ENCODE assay signal across 15 mouse cellular contexts in genomic region chr1:82257457-82257856, GRCm38 (mm10). TPM values are rescaled to one million over a fixed set of nuclear protein-coding genes. Genes with fewer than 3 reads are reported as not detected.
A peak's percentile ranks its signal among the peaks of the same experiment; 100 is the strongest.
DNase-seq lines count a peak whose midpoint lies in the region; ATAC-seq and TF ChIP-seq lines count a peak whose summit lies in the region.
"Had no signal": no experiment of that assay in that cellular context is flagged by ENCODE, and none has a peak within 500 bp of the region (broad histone marks: within the 10 kb centered on the region; RNA-seq: fewer than 3 reads in every experiment).

No protein-coding gene starts in this region.

- no peak for ATAC-seq in heart, embryonic 15.5 days (replicated peaks; ENCODE audit: insufficient number of reproducible peaks, insufficient read depth, low FRiP score, low read depth)
- ATAC-seq in midbrain, postnatal 0 days (ENCODE audit: low FRiP score) = no peak
- ATAC-seq: midbrain, embryonic 16.5 days had no signal

- no peak for TF ChIP-seq CTCF in midbrain, postnatal 0 days (IDR thresholded peaks at IDR 0.05)

- H3K27me3 ChIP-seq in heart, embryonic 15.5 days = no peaks in the 10 kb centered on the region
- no peaks in the 10 kb centered on the region for H3K27me3 ChIP-seq in heart, embryonic 10.5 days (ENCODE audit: insufficient read depth, poor library complexity, severe bottlenecking)
- H3K27me3 ChIP-seq in midbrain, postnatal 0 days (ENCODE audit: insufficient read depth, low read length) = no peaks in the 10 kb centered on the region
- no peaks in the 10 kb centered on the region for H3K27me3 ChIP-seq in midbrain, embryonic 10.5 days (ENCODE audit: low read depth, poor library complexity, severe bottlenecking)
- H3K27me3 ChIP-seq: forebrain, embryonic 12.5 days had no signal

- no peaks in the 10 kb centered on the region for H3K9me3 ChIP-seq in heart, embryonic 15.5 days (replicated peaks)
- no peaks in the 10 kb centered on the region for H3K9me3 ChIP-seq in heart, embryonic 10.5 days
- H3K9me3 ChIP-seq in midbrain, postnatal 0 days (ENCODE audit: low read length) = no peaks in the 10 kb centered on the region
- no peaks in the 10 kb centered on the region for H3K9me3 ChIP-seq in midbrain, embryonic 10.5 days (replicated peaks)
- H3K9me3 ChIP-seq: forebrain, embryonic 12.5 days had no signal

- no peak overlapping the region for H3K9ac ChIP-seq in heart, embryonic 15.5 days
- H3K9ac ChIP-seq in midbrain, postnatal 0 days (replicated peaks; ENCODE audit: low read length, poor library complexity, severe bottlenecking) = no peak overlapping the region
- H3K9ac ChIP-seq: forebrain, embryonic 12.5 days; liver, embryonic 14.5 days had no signal

- H3K27ac ChIP-seq in heart, embryonic 15.5 days = 0 out of 2 replicates have a peak overlapping the region, but pooled peaks have one; percentile 1
- H3K27ac ChIP-seq in heart, embryonic 10.5 days = no peak overlapping the region
- no peak overlapping the region for H3K27ac ChIP-seq in midbrain, postnatal 0 days (ENCODE audit: low read depth, low read length)
- H3K27ac ChIP-seq in midbrain, embryonic 10.5 days (replicated peaks) = no peak overlapping the region
- H3K27ac ChIP-seq: forebrain, embryonic 12.5 days; liver, embryonic 14.5 days had no signal

- H3K4me3 ChIP-seq in heart, embryonic 15.5 days = no peak overlapping the region
- no peak overlapping the region for H3K4me3 ChIP-seq in heart, embryonic 10.5 days
- no peak overlapping the region for H3K4me3 ChIP-seq in midbrain, postnatal 0 days (ENCODE audit: low read depth, low read length)
- no peak overlapping the region for H3K4me3 ChIP-seq in midbrain, embryonic 10.5 days
- H3K4me3 ChIP-seq: forebrain, embryonic 12.5 days had no signal

- 33% methylated on average over 5 of the region's 5 CpGs for WGBS in heart, embryonic 15.5 days
- 58% methylated on average over 5 of the region's 5 CpGs for WGBS in heart, embryonic 10.5 days
- 65% methylated on average over 5 of the region's 5 CpGs for WGBS in midbrain, postnatal 0 days
- WGBS in midbrain, embryonic 10.5 days = 85% methylated on average over 5 of the region's 5 CpGs

- no peaks in the 10 kb centered on the region for H3K36me3 ChIP-seq in heart, embryonic 15.5 days
- peaks cover 19% of the 10 kb centered on the region; the same call in 1 of the 2 replicates for H3K36me3 ChIP-seq in heart, embryonic 10.5 days
- no peaks in the 10 kb centered on the region for H3K36me3 ChIP-seq in midbrain, postnatal 0 days (ENCODE audit: insufficient read depth, low read length)
- H3K36me3 ChIP-seq in midbrain, embryonic 10.5 days = peaks cover 14% of the 10 kb centered on the region; the same call in 1 of the 2 replicates

- peak; percentile 30 for DNase-seq in adrenal gland, adult 2 months
- DNase-seq in adrenal gland, postnatal 4 days (ENCODE audit: low spot score in 2 of 2) = no peak
- DNase-seq in heart, embryonic 10.5 days (ENCODE audit: low spot score) = no peak
- DNase-seq in midbrain, postnatal 0 days (ENCODE audit: low spot score) = peak; percentile 49
- DNase-seq in midbrain, embryonic 10.5 days (ENCODE audit: low spot score) = no peak
- no peak for DNase-seq in urinary bladder, adult 18-20 months (ENCODE audit: low spot score in 2 of 2)
- DNase-seq in frontal cortex, postnatal 36 days (ENCODE audit: low spot score in 2 of 2) = no peak
- DNase-seq: kidney, adult 9 months; layer of hippocampus, postnatal 36 days had no signal

- H3K4me1 ChIP-seq in heart, embryonic 15.5 days (replicated peaks) = peaks cover 35% of the 10 kb centered on the region
- H3K4me1 ChIP-seq in heart, embryonic 10.5 days = peaks cover 20% of the 10 kb centered on the region
- H3K4me1 ChIP-seq in midbrain, postnatal 0 days (ENCODE audit: insufficient read depth, low read length) = no peaks in the 10 kb centered on the region
- no peaks in the 10 kb centered on the region for H3K4me1 ChIP-seq in midbrain, embryonic 10.5 days

- H3K4me2 ChIP-seq in heart, embryonic 15.5 days = no peak overlapping the region
- no peak overlapping the region for H3K4me2 ChIP-seq in midbrain, postnatal 0 days (ENCODE audit: low read depth, low read length, poor library complexity, severe bottlenecking)
- H3K4me2 ChIP-seq: forebrain, embryonic 12.5 days had no signal

RNA-seq across cellular contexts. Expression of gene Gm9747, which starts 24.5 kb away (rescaled TPM):
- not detected for total RNA-seq in adrenal gland, adult 2 months (2021)
- polyA plus RNA-seq in adrenal gland, adult 2 months (2012; rRNA removed) = not detected in 2 replicates
- not detected for total RNA-seq in adrenal gland, postnatal 4 days (2021)
- polyA plus RNA-seq in heart, embryonic 15.5 days (2015; fragmentation: Nextera tagmentation; extraction: Ambion mirVana) = 27.1 and 29.3 TPM in 2 replicates
- 28.0 and 32.2 TPM in 2 replicates for polyA plus RNA-seq in heart, embryonic 10.5 days (2016; fragmentation: Nextera tagmentation; extraction: Ambion mirVana)
- total RNA-seq in midbrain, postnatal 0 days (2014; rRNA removed) = not detected in 2 replicates
- 16.3 and 16.8 TPM in 2 replicates for polyA plus RNA-seq in midbrain, postnatal 0 days (2015; fragmentation: Nextera tagmentation; extraction: Ambion mirVana)
- 21.8 and 22.8 TPM in 2 replicates for polyA plus RNA-seq in midbrain, embryonic 10.5 days (2016; fragmentation: Nextera tagmentation; extraction: Ambion mirVana)
- total RNA-seq: heart, postnatal 36 days; layer of hippocampus, postnatal 36 days had no signal
- polyA plus RNA-seq: cortical plate, adult 2 months had no signal

RNA-seq across cellular contexts. Expression of gene Irs1, which starts 33.8 kb away (rescaled TPM):
- total RNA-seq in adrenal gland, adult 2 months (2021) = 10 to 100 TPM in 1 of 2 experiments, 1 to 10 TPM in 1; 9.6 to 15.6 TPM
- 7.2 and 7.5 TPM in 2 replicates for polyA plus RNA-seq in adrenal gland, adult 2 months (2012; rRNA removed)
- 10 to 100 TPM; 24.2 to 28.6 TPM for total RNA-seq in adrenal gland, postnatal 4 days (2021)
- polyA plus RNA-seq in heart, embryonic 15.5 days (2015; fragmentation: Nextera tagmentation; extraction: Ambion mirVana) = 9.1 and 9.3 TPM in 2 replicates
- polyA plus RNA-seq in heart, embryonic 10.5 days (2016; fragmentation: Nextera tagmentation; extraction: Ambion mirVana) = 10.0 and 12.5 TPM in 2 replicates
- 56.9 and 61.2 TPM in 2 replicates for total RNA-seq in midbrain, postnatal 0 days (2014; rRNA removed)
- 4.7 and 5.0 TPM in 2 replicates for polyA plus RNA-seq in midbrain, postnatal 0 days (2015; fragmentation: Nextera tagmentation; extraction: Ambion mirVana)
- polyA plus RNA-seq in midbrain, embryonic 10.5 days (2016; fragmentation: Nextera tagmentation; extraction: Ambion mirVana) = 7.3 and 8.4 TPM in 2 replicates

RNA-seq across cellular contexts. Expression of gene Rhbdd1, which starts 58.8 kb away (rescaled TPM):
- 10 to 100 TPM; 32.5 to 37.2 TPM for total RNA-seq in adrenal gland, adult 2 months (2021)
- 13.4 and 15.4 TPM in 2 replicates for polyA plus RNA-seq in adrenal gland, adult 2 months (2012; rRNA removed)
- 10 to 100 TPM; 24.2 to 24.3 TPM for total RNA-seq in adrenal gland, postnatal 4 days (2021)
- polyA plus RNA-seq in heart, embryonic 15.5 days (2015; fragmentation: Nextera tagmentation; extraction: Ambion mirVana) = 7.6 and 9.7 TPM in 2 replicates
- 11.0 and 12.4 TPM in 2 replicates for polyA plus RNA-seq in heart, embryonic 10.5 days (2016; fragmentation: Nextera tagmentation; extraction: Ambion mirVana)
- 3.6 and 6.9 TPM in 2 replicates for total RNA-seq in midbrain, postnatal 0 days (2014; rRNA removed)
- polyA plus RNA-seq in midbrain, postnatal 0 days (2015; fragmentation: Nextera tagmentation; extraction: Ambion mirVana) = 2.3 and 2.8 TPM in 2 replicates
- polyA plus RNA-seq in midbrain, embryonic 10.5 days (2016; fragmentation: Nextera tagmentation; extraction: Ambion mirVana) = 8.8 and 9.9 TPM in 2 replicates

Comparison
In these comparisons a context has a peak if more than half of its experiments do, and no peak if none do; other contexts are left out.
1. DNase-seq: peak in adrenal gland, adult 2 months (single experiment) and midbrain, postnatal 0 days (single experiment); none in adrenal gland, postnatal 4 days (0 of 2), heart, embryonic 10.5 days (single experiment), midbrain, embryonic 10.5 days (single experiment), urinary bladder, adult 18-20 months (0 of 2) and frontal cortex, postnatal 36 days (0 of 2).
2. RNA of gene Gm9747, which starts 24.5 kb away (polyA plus RNA-seq): 28.0 to 32.2 TPM in heart, embryonic 10.5 days, 27.1 to 29.3 TPM in heart, embryonic 15.5 days, 21.8 to 22.8 TPM in midbrain, embryonic 10.5 days and 16.3 to 16.8 TPM in midbrain, postnatal 0 days; not detected in adrenal gland, adult 2 months; every median in the first group is over 10 times any median in the second.